Mouse (Mus musculus) T-helper 17 cell (primary cell): ENCODE results near the gene Tmprss3.

Experiments
- in situ Hi-C, 2 experiments: fragments of 300-600 bp; cut with MboI, MseI; formaldehyde crosslinking; loops; 1 replicate in 1 of 2; 2 replicates in 1 of 2; pipeline ENCODE4 v1.15.1; 2025; ENCODE audit warnings: high pct_unique_total_duplicates in 2 of 2

Gene Tmprss3

DNA sequence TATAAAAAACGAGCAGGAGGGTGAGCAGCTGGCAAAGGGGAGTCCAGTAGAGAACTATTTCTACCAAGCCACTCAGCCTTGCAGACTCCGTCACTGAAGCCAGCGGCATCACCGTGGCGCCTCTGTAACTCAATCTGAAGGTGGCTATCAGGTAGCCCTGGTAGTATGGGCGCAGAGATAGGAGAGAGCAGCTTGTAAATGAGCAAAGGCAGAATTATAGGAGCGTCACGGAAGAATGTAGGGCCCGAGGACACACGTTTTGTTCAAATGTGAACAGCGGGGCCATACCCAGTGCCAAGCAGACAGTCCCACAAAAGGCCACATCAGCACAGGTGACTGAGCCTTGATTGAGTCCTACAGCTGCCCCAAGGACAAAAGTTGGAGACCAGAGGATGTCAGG lies at the start of gene Tmprss3:
Gene Tmprss3, minus strand, starts transcription at position 101 of the 400 bp plus-strand sequence.
- in situ Hi-C loops: no loop called here

DNA sequence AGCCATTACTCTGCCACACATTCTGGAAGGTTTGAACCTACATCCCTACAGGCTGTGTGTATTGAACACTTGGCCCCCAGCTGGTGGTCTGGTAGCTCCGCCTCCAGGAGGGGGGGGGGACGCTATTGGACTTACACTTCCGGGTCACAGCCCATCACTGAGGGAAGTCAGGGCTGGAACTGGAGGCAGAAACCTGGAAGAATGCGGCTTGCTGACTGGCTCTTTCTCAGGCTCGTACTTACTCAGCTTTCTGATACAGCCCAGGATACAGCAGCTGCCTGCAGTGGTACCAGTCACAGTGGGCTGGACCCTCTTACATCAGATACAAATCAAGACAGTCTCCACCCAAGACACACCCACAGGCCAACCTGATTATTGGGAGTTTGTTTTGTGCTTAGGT lies 48.4 kb upstream of the Tmprss3 start:
- in situ Hi-C loops: loop anchor here in 1 of 2 experiments (10.0 kb wide), 1 partner anchor 102 kb away; the partner anchor contains the start of gene Tff2

DNA sequence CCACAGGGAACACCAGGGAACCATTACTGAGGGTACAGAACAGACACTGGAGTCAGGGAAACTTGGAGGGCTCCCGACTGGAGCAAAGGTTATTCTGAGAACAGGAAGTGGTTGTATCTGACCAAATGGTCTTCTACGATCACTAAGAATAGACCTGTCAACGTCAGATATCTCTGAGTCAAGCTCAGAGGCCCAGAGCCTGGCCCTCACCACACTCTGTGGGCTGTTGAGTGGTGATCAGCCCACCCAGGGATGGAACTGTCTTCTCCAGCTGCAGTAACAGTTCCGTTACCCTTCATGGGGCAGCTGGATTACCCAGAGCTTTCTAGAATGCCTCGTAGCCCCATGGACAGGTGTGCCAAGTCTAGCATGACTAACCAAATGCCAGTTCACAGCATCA lies 46.5 kb upstream of the Tmprss3 start:
- in situ Hi-C loops: loop anchor here in 1 of 2 experiments (10.0 kb wide), 1 partner anchor 101 kb away; the partner anchor contains the start of gene Tff2

DNA sequence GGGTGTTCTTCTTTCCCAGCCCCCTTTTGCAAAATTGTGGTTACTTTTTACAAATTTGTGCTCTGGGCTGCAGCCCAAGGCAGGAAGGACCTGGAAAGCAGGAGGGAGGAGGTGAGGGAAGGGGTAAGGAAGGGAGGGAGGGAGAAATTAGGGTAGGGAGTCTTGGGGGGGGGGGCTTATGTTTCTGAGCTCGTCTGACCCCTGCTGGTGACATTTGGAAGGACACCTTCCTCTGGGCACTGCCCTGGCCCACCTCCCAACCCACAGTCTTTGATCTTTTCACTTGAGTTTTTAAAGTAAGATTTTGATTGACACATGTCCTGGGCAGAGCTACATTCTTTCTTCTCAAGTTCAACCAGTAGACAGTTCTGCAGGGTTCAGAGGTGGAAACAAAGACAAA lies 44.0 kb upstream of the Tmprss3 start:
- in situ Hi-C loops: loop anchor here (5.0 to 10.0 kb wide), 4 partner anchors 50 to 225 kb away; partner anchors contain the start of gene Tff2 (in 2 of the 2)

DNA sequence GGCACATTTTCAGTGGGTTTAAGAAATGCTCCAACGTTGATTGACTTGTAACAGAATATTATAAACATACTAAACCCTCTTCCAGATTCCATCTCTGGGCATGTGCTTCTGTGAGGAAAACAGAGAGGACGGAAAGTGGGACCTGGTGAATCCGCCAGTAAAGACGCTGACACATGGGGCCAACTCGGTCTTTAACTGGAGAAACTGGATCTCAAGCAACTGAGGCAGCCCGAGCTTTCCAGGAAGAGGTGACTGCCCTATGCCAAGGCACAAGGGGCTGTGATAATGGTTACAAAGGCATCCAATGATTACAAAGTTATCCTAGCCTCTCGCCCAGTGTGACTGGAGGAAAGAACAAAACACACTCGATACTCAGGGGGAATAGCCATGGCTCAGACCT lies 42.4 kb upstream of the Tmprss3 start:
- in situ Hi-C loops: loop anchor here (5.0 to 10.0 kb wide), 4 partner anchors 51 to 224 kb away; partner anchors contain the start of gene Tff2 (in 2 of the 2)

DNA sequence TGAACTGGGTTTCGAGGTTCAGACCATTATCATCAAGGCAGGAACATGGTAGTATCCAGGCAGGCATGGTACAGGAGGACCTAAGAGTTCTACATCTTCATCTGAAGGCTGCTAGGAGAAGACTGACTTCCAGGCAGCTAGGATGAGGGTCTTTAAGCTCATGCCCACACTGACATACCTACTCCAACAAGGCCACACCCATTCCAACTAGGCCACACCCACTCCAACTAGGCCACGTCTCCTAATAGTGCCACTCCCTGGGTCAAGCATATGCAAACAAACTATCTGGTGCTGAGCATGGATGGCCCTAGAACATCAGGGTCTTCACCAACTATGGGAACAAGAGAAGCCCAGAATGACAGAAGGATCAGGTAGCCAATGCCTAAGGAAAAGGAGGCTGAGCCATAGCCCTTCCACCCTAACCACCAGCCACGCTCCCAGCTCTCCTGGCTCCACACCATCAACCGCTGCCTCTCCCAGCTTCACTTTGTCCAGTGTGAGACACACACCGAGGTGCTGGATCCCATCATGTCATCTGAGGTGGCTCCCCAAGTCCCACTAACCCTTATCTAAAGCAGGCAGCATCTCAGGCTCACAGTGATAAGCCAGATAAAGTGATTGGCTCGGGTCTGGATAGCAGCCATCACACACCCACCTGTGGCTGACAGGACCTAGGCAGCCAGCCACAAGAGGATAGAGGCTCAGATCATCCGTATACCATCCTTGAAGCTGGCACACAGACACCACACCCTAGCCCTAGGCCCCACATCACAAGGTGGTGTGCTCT lies 39.6 kb upstream of the Tmprss3 start:
- in situ Hi-C loops: no loop called here

DNA sequence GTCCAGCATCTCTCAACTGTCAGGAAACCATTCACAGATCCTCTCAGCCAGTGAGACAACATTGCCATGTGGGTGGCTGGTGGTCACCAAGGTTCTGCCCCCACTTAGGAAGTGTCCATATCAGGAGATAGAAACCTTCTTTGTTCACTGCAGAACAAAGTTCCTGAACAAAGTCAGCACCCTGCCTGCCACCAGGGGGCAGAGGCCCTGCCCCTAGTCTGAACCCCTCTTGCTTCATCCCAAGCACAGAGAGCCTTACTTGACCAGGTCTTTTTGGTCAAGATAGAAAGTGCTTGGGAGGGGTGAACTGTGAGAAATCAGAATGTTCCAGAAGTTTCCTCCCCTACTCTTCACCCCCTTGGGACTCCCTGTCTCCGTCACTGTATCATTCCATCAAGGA lies 37.1 kb upstream of the Tmprss3 start:
- in situ Hi-C loops: no loop called here

DNA sequence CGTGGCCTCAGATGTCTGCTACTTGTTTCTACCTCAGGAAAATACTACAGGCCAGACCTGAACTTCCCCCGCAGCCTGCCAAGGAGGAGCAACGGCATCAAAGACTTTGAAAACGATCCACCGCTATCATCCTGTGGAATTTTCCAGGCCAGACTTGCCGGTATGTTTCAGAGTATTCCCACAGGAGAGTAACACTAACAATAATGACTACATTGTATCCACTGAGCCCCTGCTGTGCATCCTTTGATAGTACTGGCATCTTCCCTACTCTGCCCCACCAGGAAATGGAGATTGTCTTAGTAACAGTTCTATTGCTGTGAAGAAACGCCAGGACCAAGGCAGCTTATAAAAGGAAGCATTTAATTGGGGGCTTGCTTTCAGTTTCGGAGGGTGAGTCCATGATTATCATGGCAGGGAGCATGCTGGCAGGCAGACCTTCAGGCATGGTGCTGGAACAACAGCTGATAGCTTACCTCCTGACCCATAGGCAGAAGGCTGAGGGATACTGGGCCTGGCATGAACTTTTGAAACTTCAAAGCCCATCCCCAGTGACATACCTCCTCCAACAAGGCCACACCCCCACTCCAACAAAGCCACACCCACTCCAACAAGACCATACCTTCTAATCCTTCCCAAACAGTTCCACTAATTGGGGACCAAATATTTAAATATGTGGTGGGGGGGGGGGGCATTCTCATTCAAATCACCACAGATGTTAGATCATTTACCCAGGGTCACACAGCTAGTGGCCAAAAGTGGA lies 33.7 kb upstream of the Tmprss3 start:
- in situ Hi-C loops: no loop called here

DNA sequence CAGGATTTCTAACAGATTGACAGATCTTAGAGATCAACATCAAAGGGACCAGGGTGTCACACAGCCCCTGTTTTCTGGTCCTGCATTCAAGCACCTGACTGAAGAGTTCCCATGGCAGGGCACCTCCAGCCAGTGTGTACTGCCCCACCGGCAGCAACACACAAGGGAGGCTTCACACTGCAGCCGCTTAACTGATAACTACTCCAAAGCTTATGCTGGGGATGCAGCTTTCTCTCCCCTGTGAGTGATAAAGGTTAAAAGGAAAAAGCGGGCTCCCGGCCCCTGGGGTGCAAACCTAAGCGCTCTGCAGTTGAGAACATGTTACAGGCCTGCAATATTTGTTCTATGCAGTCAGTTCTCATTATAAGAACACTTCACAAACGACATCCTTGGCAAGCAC lies 33.0 kb upstream of the Tmprss3 start:
- in situ Hi-C loops: no loop called here

DNA sequence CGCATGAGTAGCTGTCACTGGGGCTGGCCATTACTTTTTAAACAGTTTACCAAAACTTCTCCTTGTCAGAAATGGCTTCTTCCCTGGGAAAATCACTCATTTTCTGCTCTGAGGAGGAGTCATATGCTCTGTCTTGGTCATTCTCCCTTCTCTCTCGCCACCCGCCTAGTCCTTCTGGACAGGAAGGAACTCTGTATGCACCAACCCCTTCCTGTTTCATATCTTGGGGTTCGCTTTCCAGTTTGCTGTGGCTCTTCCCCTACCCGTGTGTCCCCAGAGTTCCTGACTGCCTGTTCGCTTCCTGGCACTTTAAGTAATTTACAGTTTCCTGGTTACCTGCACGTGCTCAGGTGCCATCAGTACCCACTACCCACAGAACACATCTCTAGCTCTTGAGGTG lies 28.2 kb upstream of the Tmprss3 start:
- in situ Hi-C loops: loop anchor here in 1 of 2 experiments (5.0 kb wide), 1 partner anchor 40 kb away; no protein-coding TSS in a partner anchor

DNA sequence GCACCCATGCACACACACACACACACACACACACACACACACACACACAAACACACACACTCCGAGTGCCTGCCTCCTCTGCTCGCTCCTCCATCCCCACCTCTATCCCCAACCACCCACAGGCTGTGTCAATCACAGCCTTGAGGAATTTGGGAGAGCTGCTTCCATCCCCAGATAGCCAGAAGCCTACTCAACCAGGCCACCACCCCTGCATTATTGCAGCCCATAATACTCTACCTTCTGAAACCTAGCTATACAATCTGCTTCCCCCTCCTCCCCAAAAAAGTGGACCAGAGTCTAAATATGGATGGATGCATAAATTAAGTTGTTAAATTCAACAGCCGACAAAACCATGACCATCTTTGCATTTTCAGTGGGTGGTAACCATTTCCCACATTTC lies 27.6 kb upstream of the Tmprss3 start:
- in situ Hi-C loops: loop anchor here in 1 of 2 experiments (5.0 kb wide), 1 partner anchor 39 kb away; no protein-coding TSS in a partner anchor

DNA sequence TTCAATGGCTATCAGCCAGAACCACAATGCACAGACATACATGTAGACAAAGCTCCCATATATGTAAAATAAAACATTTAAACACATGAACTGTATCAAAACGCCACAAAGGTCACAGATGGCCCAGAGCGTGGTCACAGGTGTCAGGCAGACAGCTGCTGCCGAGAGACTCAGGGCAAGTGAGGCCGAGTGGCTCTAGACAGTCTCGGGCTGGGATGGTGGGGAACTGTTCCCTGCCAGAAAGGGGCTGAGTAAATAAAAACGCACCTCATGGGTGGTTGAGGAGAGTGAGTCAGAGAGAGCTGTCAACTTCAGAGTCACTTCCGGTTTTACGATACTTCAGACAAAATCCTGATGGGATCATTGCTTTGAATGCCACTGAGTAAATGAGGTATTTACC lies 25.8 kb upstream of the Tmprss3 start:
- in situ Hi-C loops: no loop called here

DNA sequence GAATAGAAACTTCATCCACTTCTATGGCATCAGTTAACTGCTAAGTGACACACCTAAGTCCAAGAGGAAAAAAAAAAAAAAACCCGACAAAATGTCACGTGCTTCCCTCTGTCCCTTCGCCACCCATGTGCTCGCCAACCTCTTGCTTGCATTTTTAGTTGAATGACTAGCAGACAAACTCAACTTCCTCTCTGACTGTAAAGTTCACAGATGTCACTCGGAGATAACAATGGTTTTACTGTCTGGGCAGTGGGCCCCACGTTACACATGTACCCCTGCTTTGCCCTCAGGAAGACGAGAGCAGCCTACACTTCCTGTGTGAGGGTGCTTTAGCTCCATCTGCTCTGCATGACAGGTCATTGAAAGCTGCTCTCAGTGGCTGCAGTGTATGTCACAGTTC lies 25.1 kb upstream of the Tmprss3 start:
- in situ Hi-C loops: no loop called here

DNA sequence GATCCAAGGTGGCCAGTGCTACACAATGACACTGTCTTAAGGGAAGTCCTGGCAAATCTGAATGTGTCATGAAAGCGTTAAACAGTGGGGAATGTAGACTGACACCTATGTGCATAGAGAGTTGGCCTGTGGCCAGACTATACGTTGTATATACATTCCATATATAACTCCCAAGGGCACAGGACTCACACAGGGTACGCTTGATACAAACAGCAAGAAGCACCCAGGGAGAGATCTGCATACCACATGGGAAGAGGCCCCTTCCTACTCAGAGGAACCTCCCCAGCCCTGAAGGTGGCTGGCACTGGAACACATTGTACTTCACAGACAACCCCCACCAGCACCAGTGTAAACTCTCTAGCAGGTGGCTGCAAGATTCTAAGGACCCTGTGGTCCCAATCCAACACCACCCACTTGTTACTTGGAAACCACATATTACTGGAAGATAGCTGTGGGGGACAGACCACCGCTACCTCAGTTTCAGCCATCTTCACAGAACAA lies 24.1 kb upstream of the Tmprss3 start:
- in situ Hi-C loops: no loop called here

DNA sequence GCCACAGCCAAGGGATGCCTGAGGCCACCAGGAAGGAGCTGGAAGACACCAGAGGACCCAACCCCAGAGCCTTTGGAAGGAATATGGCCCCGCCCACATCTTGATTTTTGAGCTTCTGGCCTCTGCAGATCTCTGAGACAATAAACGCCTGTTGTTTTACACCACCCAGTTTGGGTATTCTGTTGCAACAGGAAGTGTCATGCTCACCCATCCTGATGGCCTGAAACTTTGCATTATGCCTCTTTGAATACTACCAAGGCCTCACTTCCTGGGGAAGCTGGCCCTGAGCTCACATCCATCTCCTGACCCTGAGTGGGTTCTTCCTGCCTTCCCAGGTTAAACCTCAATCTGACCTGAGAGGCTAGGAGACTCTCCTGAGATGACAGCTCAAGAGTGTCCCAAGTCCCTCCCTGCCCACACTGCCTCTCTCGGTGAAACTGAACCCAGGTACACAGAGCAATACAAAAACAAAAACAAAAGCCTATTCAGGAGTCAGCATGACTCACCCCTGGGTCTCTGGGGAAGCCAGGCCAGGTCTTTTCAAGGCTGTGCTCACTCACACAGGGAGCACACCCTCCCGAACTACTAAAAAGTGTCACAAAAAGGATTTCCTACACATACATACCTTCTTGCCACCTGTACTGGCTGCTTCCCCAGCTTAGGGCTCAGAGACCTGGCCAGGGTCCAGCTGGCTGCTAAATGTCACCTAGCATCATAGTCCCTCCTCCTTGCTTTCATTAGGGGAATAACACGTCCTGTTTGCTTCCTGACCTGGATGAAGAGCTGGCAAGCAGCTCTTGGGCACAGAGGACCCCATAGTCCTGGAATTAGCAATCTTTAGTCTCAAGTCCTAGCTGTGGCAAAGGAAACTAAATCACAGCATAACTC lies 17.5 kb upstream of the Tmprss3 start:
- in situ Hi-C loops: no loop called here

DNA sequence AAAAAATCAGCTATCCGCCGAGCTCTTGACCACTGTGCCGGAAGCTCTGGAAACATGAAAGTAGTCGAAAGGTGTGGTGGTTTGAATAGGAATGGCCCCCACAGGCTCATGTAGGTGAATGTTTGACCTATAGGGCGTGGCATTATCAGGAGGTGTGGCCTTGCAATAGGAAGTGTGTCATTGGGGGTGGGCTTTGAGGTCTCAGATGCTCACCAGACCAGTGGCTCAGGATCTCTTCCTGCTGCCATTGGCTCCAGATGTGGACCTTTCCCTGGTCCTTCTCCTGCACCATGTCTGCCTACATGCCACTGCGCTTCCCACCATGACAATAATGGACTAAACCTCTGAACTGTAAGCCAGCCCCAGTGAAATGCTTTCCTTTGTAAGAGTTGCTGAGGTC lies 13.1 kb upstream of the Tmprss3 start:
- in situ Hi-C loops: no loop called here

DNA sequence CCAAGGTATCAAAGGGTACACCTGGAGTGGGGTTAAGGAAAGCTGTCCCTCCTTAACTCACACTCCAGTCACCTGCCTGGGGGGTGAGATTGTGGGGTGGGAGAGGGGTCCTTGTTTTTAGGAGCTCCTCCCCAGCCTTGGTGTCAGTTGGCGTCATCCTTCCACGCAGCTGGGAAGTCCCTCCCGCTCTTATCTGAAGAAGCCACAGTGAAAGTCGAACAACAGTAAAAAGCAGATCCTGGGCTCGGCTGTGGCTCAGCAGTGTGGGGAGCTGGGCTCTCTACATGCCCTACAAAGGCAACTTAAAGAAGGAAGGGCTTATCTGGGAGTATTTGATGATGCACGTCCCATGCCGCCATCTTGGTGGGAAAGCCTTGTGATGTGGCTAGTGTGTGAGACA lies 11.5 kb upstream of the Tmprss3 start:
- in situ Hi-C loops: no loop called here

DNA sequence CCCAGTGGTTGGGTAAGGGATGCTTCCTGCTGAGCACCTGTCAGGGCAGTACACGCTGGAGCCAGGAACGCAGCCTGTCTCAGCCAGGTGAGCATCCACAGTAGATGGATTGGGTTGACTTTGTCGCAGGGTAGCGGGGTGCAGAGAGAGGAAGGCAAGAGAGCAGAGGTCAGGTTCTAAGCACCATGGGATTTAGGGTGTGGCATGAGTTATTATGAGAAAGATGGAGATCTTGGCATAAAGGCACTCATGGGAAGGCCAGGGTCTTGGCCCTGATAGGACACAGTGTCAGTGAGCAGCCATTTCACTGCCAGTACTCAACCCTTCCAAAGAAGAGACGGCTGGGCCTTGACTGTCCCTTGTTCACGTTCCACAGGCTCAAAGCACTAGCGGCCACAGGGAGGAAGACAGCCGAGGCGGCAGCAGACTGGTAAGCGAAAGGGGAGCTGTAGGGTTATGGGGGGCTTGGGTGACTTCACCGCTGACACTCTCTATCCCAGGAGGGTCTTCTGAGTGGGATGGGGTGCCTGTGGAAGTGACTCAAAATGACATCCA lies 10.7 kb upstream of the Tmprss3 start:
- in situ Hi-C loops: loop anchor here in 1 of 2 experiments (5.0 kb wide), 1 partner anchor 88 kb away; no protein-coding TSS in a partner anchor

DNA sequence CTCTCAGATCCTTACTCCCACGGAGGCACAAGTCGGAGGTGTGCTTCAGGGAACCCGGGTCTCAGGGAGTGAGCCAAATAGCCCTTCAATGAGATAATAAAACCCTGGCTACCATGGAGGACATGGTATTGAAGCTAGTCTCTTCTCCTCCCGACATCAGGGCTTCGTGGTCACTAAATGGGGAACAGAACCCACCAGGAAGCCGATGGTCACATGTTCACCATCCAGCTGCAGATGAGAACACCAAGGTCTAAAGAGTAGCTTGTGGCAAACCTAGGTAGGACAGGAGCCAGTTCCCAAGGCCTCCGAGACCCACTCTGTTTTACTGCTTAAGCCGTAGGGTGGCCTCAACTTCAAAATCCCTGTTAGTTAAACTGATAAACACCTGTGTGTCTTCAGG lies 9.9 kb upstream of the Tmprss3 start:
- in situ Hi-C loops: loop anchor here in 1 of 2 experiments (5.0 kb wide), 1 partner anchor 89 kb away; no protein-coding TSS in a partner anchor

DNA sequence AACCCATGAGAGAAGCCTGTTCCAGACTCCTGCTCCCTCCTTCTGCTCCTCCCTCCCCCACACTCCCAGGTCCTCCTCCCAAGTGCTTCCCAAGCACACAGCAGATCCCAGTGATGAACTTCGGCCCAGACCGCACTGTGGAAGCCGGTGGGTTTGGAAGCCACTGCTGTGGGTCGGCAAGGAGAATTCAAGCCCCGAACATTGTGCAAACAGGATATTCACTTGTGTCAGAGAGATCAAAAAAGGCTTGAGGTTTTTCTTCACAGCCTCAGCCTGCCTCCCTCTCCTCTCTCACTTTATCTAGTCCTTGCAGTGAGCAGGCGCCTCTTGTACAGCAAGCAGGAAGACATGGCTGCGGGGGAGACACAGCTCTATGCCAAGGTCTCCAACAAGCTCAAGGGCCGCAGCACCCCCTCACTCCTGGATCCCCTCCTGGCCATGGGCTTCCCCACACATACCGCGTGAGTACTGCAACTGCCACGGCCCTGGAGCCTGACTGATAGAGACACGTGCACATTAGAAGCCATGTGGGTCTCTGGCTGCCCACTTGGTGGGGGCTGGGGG lies 9.1 kb upstream of the Tmprss3 start, which contains the start of gene Ubash3a:
Gene Ubash3a, plus strand, starts transcription at position 103 of the 564 bp plus-strand sequence.
- in situ Hi-C loops: loop anchor here in 1 of 2 experiments (5.0 kb wide), 1 partner anchor 89 kb away; no protein-coding TSS in a partner anchor
